Mouse (Mus musculus) bone marrow, adult 2 months (tissue): ENCODE results near the gene Tmc8.

Experiments used
- CTCF ChIP-seq: fragments of 200-500 bp; IDR thresholded peaks from 2 replicates; pipeline ENCODE4 v1.5.1; 2011; ENCODE audit warnings: low read length, control low read depth; ENCODE audit not compliant: control insufficient read depth, insufficient read depth
- POLR2A ChIP-seq: fragments of 200-500 bp; IDR thresholded peaks from 2 replicates; pipeline ENCODE4 v1.6.1; 2011; ENCODE audit warnings: low read depth, mild to moderate bottlenecking, control low read depth, low read length, borderline replicate concordance; ENCODE audit not compliant: control insufficient read depth

DNA sequence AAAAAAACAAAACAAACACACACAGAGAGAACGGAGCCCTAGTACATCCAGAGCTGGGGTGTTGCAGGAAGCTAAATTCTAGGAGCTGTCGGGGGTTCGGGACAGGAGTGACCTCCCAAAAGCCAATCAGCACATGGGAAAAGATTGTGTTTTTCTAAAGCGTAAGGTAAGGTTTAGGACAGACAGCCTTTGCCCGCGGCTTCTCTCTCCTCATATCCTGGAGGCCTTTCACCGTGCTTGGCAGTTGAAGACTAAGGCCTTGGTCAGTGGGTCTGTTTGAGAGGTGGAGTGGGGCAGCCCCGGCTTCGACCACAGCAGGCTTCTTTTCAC lies 794 bp downstream of the Tmc8 start:
- TF ChIP-seq CTCF (no peak), POLR2A (no peak)
